Mouse (Mus musculus): ENCODE results near the gene Gm4450. TPM values are rescaled to one million over a fixed set of nuclear protein-coding genes. Genes with fewer than 3 reads are reported as not detected.
"Not testable (repeated sequence)": the region's sequence is repeated elsewhere in the genome, so short reads cannot be mapped to it uniquely, and the experiment has no call there.

Gm4450 gene
- not detected in 2 replicates for polyA plus RNA-seq (2012; rRNA removed)
- not detected in 2 replicates for polyA plus RNA-seq (2014; fragmentation: Nextera tagmentation; extraction: Ambion mirVana)

DNA sequence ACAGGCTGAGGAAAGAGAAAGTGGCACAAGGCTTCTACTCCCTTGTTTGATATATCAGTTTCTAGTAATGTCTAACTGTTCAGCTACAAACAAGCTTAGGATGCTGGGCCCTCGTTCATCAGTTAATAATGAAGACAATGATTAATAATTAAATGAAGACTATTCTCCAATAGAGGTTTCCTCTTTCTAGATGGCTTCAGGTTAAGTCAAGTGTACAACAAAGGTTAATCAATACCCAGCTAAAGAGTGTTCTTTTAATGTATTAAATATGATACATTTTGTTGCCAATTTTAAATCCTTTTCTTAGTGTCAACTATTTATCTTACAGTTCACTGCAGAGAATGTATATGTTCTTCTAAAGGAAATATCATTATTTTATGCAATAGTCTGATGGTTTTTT lies at the start of gene Gm4450:
Gm4450 (minus strand) TSS at position 101 of the 400 bp plus-strand sequence.
- DNase-seq (ENCODE audit: low spot score); H3K4me3 ChIP-seq (replicated peaks; ENCODE audit: low read length); ATAC-seq (ENCODE audit: low FRiP score, low read depth); H3K4me2 ChIP-seq (replicated peaks; ENCODE audit: low read depth, low read length, severe bottlenecking); H3K4me1 ChIP-seq (ENCODE audit: control insufficient read depth, insufficient read depth, low read length); H3K27ac ChIP-seq (replicated peaks; ENCODE audit: low read depth, low read length); H3K27me3 ChIP-seq (ENCODE audit: control insufficient read depth, insufficient read depth, low read length); H3K9ac ChIP-seq (ENCODE audit: low read depth, low read length, severe bottlenecking); H3K9me3 ChIP-seq (ENCODE audit: control insufficient read depth, low read length); H3K36me3 ChIP-seq (ENCODE audit: control insufficient read depth, insufficient read depth, low read length): not testable (repeated sequence)
- WGBS, result no CpG with 5 or more reads among the region's 1 CpGs

DNA sequence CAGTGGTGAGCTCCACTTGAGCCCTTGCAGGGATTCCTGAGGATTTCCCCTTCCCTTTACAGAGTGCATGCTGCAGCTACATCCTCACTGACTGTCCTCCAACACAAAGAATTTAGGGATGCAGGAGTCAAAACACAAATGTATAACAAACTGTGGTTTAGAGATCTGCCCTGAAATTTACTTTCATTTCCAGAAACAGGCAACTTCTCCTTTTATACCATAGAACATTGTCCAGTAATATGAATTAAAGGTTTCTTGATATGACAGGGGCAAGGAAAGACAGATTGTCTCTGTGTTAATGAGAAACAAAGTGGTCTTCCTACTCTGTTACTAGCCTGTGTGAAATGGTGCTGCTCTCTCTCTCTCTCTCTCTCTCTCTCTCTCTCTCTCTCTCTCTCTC lies 40.5 kb upstream of the Gm4450 start:
- not testable (repeated sequence) for DNase-seq (ENCODE audit: low spot score); H3K27ac ChIP-seq (replicated peaks; ENCODE audit: low read depth, low read length); H3K4me3 ChIP-seq (replicated peaks; ENCODE audit: low read length); H3K36me3 ChIP-seq (ENCODE audit: control insufficient read depth, insufficient read depth, low read length); ATAC-seq (ENCODE audit: low FRiP score, low read depth); H3K9ac ChIP-seq (ENCODE audit: low read depth, low read length, severe bottlenecking); H3K9me3 ChIP-seq (ENCODE audit: control insufficient read depth, low read length); H3K4me1 ChIP-seq (ENCODE audit: control insufficient read depth, insufficient read depth, low read length); H3K4me2 ChIP-seq (replicated peaks; ENCODE audit: low read depth, low read length, severe bottlenecking); H3K27me3 ChIP-seq (ENCODE audit: control insufficient read depth, insufficient read depth, low read length)

DNA sequence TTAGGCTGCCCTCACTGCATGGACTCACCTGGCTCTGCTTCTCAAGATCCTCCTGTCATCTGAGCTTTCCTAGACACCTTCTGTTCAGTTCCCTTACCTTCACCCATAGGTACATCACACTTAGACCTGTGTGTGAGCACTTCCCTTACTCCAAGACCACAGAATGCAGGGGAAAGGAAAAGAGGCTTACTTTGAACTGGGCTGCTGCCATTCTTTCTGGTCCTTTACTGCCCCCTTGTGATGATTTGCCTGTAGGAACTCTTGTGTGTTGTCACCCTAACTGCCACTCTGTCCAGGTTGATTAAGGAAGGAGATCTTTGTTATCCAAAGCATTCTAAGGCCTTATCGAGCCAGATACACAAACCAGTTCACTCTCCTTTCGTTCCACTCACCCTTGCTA lies 39.8 kb upstream of the Gm4450 start:
- ATAC-seq (ENCODE audit: low FRiP score, low read depth); DNase-seq (ENCODE audit: low spot score): not testable (repeated sequence)
- no CpG with 5 or more reads among the region's 2 CpGs for WGBS

DNA sequence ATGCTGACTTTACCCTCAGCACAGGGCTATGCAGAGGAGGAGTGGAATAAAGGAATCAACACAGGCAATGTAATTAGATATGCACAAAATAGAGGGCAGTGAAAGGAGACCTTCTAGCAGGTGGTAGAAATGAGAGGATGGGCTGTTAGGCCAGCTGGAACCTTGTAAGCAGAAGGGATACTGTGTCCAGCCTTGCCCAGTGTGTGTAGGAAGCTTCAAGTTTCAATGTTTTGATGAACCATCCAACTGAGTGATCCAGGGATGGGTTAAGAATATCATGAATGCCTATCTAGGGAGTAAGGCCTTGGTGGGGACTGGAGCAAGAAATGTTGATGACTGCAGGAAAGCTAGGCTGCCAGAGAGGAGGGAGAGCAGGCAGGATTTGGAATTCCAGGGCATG lies 38.1 kb upstream of the Gm4450 start:
- not testable (repeated sequence) for H3K4me2 ChIP-seq (replicated peaks; ENCODE audit: low read depth, low read length, severe bottlenecking); H3K4me1 ChIP-seq (ENCODE audit: control insufficient read depth, insufficient read depth, low read length); H3K9ac ChIP-seq (ENCODE audit: low read depth, low read length, severe bottlenecking); H3K27me3 ChIP-seq (ENCODE audit: control insufficient read depth, insufficient read depth, low read length); DNase-seq (ENCODE audit: low spot score); H3K27ac ChIP-seq (replicated peaks; ENCODE audit: low read depth, low read length); H3K4me3 ChIP-seq (replicated peaks; ENCODE audit: low read length); H3K9me3 ChIP-seq (ENCODE audit: control insufficient read depth, low read length); H3K36me3 ChIP-seq (ENCODE audit: control insufficient read depth, insufficient read depth, low read length)
- 0 out of 2 replicates have a peak, but pooled peaks have one; percentile 23 for ATAC-seq (ENCODE audit: low FRiP score, low read depth)

More for the DNA sequence above, 39.8 kb upstream of the Gm4450 start:
- H3K9me3 ChIP-seq (ENCODE audit: control insufficient read depth, low read length); H3K4me1 ChIP-seq (ENCODE audit: control insufficient read depth, insufficient read depth, low read length); H3K9ac ChIP-seq (ENCODE audit: low read depth, low read length, severe bottlenecking); H3K4me3 ChIP-seq (replicated peaks; ENCODE audit: low read length); H3K27me3 ChIP-seq (ENCODE audit: control insufficient read depth, insufficient read depth, low read length); H3K36me3 ChIP-seq (ENCODE audit: control insufficient read depth, insufficient read depth, low read length); H3K27ac ChIP-seq (replicated peaks; ENCODE audit: low read depth, low read length); H3K4me2 ChIP-seq (replicated peaks; ENCODE audit: low read depth, low read length, severe bottlenecking): not testable (repeated sequence)

DNA sequence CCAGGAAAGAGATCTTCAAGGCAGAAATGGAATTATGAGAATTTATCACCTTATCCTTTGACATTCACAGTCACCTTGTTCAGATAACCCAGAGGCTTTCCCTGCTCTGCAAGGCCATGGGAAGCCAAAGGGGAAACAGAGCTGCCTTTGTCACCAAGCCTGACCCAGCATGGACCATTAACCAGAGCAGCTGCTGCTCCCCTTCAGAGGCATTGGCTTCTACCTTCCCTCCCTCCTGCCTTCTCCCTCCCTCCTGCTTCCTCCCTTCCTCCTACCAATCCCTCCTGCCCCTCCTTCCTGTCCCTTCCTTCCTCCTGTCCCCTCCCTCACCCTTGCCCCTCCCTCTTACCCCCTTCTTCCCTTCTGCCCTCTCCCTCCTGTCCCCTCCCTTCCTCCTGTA lies 37.3 kb upstream of the Gm4450 start:
- H3K9ac ChIP-seq (ENCODE audit: low read depth, low read length, severe bottlenecking); DNase-seq (ENCODE audit: low spot score); H3K4me3 ChIP-seq (replicated peaks; ENCODE audit: low read length); H3K9me3 ChIP-seq (ENCODE audit: control insufficient read depth, low read length); H3K27ac ChIP-seq (replicated peaks; ENCODE audit: low read depth, low read length); ATAC-seq (ENCODE audit: low FRiP score, low read depth); H3K36me3 ChIP-seq (ENCODE audit: control insufficient read depth, insufficient read depth, low read length); H3K4me2 ChIP-seq (replicated peaks; ENCODE audit: low read depth, low read length, severe bottlenecking); H3K4me1 ChIP-seq (ENCODE audit: control insufficient read depth, insufficient read depth, low read length); H3K27me3 ChIP-seq (ENCODE audit: control insufficient read depth, insufficient read depth, low read length): not testable (repeated sequence)

DNA sequence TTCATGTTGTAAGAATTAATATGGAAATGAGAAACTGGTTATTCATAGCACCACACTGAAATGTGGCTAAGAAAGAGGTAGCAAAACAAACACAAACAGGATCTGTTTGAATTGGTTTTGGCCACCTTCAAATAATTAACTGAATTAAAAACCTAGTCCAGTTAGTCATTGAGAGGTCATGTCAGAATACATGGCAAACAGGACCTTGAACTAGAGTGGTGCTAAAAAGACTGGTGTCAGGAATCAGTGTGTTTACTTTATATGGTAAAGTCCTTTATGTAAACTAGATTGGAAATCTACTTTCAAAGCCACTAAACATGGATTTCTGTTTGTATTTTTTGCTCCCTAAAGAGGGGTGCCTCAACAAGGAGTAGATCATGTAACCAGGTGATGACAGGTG lies 14.6 kb upstream of the Gm4450 start:
- H3K4me1 ChIP-seq (ENCODE audit: control insufficient read depth, insufficient read depth, low read length); ATAC-seq (ENCODE audit: low FRiP score, low read depth); H3K4me2 ChIP-seq (replicated peaks; ENCODE audit: low read depth, low read length, severe bottlenecking); DNase-seq (ENCODE audit: low spot score); H3K9ac ChIP-seq (ENCODE audit: low read depth, low read length, severe bottlenecking); H3K36me3 ChIP-seq (ENCODE audit: control insufficient read depth, insufficient read depth, low read length); H3K27ac ChIP-seq (replicated peaks; ENCODE audit: low read depth, low read length); H3K4me3 ChIP-seq (replicated peaks; ENCODE audit: low read length); H3K27me3 ChIP-seq (ENCODE audit: control insufficient read depth, insufficient read depth, low read length); H3K9me3 ChIP-seq (ENCODE audit: control insufficient read depth, low read length): not testable (repeated sequence)

DNA sequence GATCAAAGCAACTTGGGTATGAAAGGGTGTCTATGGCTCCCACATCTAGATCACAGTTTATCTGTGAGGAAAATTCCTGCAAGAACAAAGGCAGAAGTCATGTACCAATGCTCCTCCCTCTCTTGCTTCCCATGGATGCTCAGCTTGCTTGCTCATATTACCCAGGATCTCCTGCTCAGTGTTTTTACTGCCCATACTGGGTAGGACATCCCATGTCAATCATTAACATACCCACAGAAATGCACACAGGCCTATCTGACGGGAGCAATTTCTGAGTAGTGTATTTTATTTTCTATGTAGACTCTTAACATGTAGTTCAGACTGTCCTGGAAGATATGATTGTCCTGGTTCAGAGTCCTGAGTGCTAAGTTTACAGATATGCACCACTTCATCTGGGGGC lies 14.1 kb upstream of the Gm4450 start:
- not testable (repeated sequence) for H3K9me3 ChIP-seq (ENCODE audit: control insufficient read depth, low read length); ATAC-seq (ENCODE audit: low FRiP score, low read depth)
- whole genome bisulfite sequencing, result no CpG with 5 or more reads among the region's 1 CpGs

DNA sequence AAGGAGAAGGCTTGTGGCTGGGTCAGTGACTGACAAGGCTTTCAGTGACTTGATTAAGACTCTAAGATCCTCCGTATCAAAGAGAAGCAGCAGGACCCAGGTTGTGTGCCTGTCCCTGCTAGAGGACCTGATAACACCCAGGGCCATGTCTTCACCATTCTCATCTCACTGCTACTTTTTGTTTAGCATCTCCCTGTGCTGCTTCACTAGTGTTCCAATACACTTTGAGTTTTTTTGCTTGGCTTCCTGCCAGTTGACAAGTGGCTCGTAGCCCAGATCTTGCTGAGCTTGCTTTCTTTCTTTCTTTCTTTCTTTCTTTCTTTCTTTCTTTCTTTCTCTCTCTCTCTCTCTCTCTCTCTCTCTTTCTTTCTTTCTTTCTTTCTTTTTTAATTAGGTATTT lies 12.4 kb upstream of the Gm4450 start:
- not testable (repeated sequence) for H3K4me3 ChIP-seq (replicated peaks; ENCODE audit: low read length); ATAC-seq (ENCODE audit: low FRiP score, low read depth); H3K4me1 ChIP-seq (ENCODE audit: control insufficient read depth, insufficient read depth, low read length); H3K9ac ChIP-seq (ENCODE audit: low read depth, low read length, severe bottlenecking); DNase-seq (ENCODE audit: low spot score); H3K36me3 ChIP-seq (ENCODE audit: control insufficient read depth, insufficient read depth, low read length); H3K27me3 ChIP-seq (ENCODE audit: control insufficient read depth, insufficient read depth, low read length); H3K27ac ChIP-seq (replicated peaks; ENCODE audit: low read depth, low read length); H3K4me2 ChIP-seq (replicated peaks; ENCODE audit: low read depth, low read length, severe bottlenecking); H3K9me3 ChIP-seq (ENCODE audit: control insufficient read depth, low read length)
- WGBS, result 38% methylated on average over 1 of the region's 2 CpGs

More for the DNA sequence above, 14.1 kb upstream of the Gm4450 start:
- H3K36me3 ChIP-seq (ENCODE audit: control insufficient read depth, insufficient read depth, low read length); H3K27ac ChIP-seq (replicated peaks; ENCODE audit: low read depth, low read length); H3K4me1 ChIP-seq (ENCODE audit: control insufficient read depth, insufficient read depth, low read length); H3K4me3 ChIP-seq (replicated peaks; ENCODE audit: low read length); DNase-seq (ENCODE audit: low spot score); H3K27me3 ChIP-seq (ENCODE audit: control insufficient read depth, insufficient read depth, low read length); H3K4me2 ChIP-seq (replicated peaks; ENCODE audit: low read depth, low read length, severe bottlenecking); H3K9ac ChIP-seq (ENCODE audit: low read depth, low read length, severe bottlenecking): not testable (repeated sequence)

DNA sequence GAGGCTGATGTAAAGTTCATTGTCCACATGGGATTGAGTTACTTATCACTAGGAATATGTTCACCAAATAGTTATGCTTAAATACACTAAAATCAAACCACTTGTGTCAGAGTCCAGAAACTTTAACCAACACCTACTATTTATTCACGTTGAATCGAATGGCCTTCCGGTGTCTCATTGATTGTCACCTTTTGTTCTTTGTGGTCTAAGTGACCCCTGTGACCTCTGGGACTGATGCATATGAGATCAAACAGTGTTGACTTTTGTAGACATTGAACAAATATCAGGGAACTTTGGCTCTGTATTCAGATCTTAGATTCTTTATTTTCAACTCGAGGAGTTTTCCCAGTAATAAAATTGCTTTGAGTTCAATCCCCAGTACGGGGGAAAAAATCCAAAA lies 3.1 kb downstream of the Gm4450 start:
- ATAC-seq (ENCODE audit: low FRiP score, low read depth); H3K27ac ChIP-seq (replicated peaks; ENCODE audit: low read depth, low read length); H3K9me3 ChIP-seq (ENCODE audit: control insufficient read depth, low read length); H3K4me3 ChIP-seq (replicated peaks; ENCODE audit: low read length); H3K27me3 ChIP-seq (ENCODE audit: control insufficient read depth, insufficient read depth, low read length); DNase-seq (ENCODE audit: low spot score); H3K36me3 ChIP-seq (ENCODE audit: control insufficient read depth, insufficient read depth, low read length); H3K9ac ChIP-seq (ENCODE audit: low read depth, low read length, severe bottlenecking); H3K4me1 ChIP-seq (ENCODE audit: control insufficient read depth, insufficient read depth, low read length); H3K4me2 ChIP-seq (replicated peaks; ENCODE audit: low read depth, low read length, severe bottlenecking): not testable (repeated sequence)
- WGBS, result 83% methylated on average over 5 of the region's 5 CpGs
